Mouse (Mus musculus): Measurements from ENCODE around the gene Fstl4. TPM values are rescaled to one million over a fixed set of nuclear protein-coding genes. Genes with fewer than 3 reads are reported as not detected.

Gene Fstl4
- polyA plus RNA-seq, 1 experiment: 0.05 TPM

- TF ChIP-seq CTCF (conservative IDR thresholded peaks at IDR 0.05; ENCODE audit: insufficient read depth, insufficient read length, low read depth, low read length): no peak
- no peak for TF ChIP-seq POLR2A (IDR thresholded peaks at IDR 0.05; ENCODE audit: low read depth, low read length)
- H3K4me3 ChIP-seq (ENCODE audit: insufficient read depth, low read depth, low read length): no peak overlapping the region
- no peak for DNase-seq
- H3K36me3 ChIP-seq (ENCODE audit: control insufficient read depth, insufficient read depth, low read length): no peaks in the 10 kb centered on the region
- no peaks in the 10 kb centered on the region for H3K27me3 ChIP-seq (replicated peaks; ENCODE audit: control insufficient read depth, insufficient read depth, low read length)
- WGBS: 41% methylated on average over 12 of the region's 12 CpGs
- no peaks in the 10 kb centered on the region for H3K4me1 ChIP-seq (ENCODE audit: control insufficient read depth, insufficient read depth, low read length)
- no peak overlapping the region for H3K27ac ChIP-seq (ENCODE audit: insufficient read depth, low read depth, low read length)
Observed at GRCm38 (mm10) chr11:52939336-52940070, 175.1 kb downstream of the Fstl4 start.

GRCm38 (mm10) chr11:52942967-52943366 lies 178.5 kb downstream of the Fstl4 start:
- Histone ChIP-seq H3K4me1 (ENCODE audit: control insufficient read depth, insufficient read depth, low read length) (no peaks in the 10 kb centered on the region), H3K27ac (ENCODE audit: insufficient read depth, low read depth, low read length) (no peak overlapping the region), H3K4me3 (ENCODE audit: insufficient read depth, low read depth, low read length) (no peak overlapping the region), H3K27me3 (replicated peaks; ENCODE audit: control insufficient read depth, insufficient read depth, low read length) (no peaks in the 10 kb centered on the region), H3K36me3 (ENCODE audit: control insufficient read depth, insufficient read depth, low read length) (no peaks in the 10 kb centered on the region)
- TF ChIP-seq POLR2A (IDR thresholded peaks at IDR 0.05; ENCODE audit: low read depth, low read length) (no peak), CTCF (conservative IDR thresholded peaks at IDR 0.05; ENCODE audit: insufficient read depth, insufficient read length, low read depth, low read length) (no peak)
- DNase-seq: no peak
- 73% methylated on average over 6 of the region's 6 CpGs for WGBS

GRCm38 (mm10) chr11:52954995-52955394 lies 190.6 kb downstream of the Fstl4 start:
- no peaks in the 10 kb centered on the region for H3K36me3 ChIP-seq (ENCODE audit: control insufficient read depth, insufficient read depth, low read length)
- H3K4me3 ChIP-seq (ENCODE audit: insufficient read depth, low read depth, low read length): no peak overlapping the region
- WGBS: 86% methylated on average over 3 of the region's 3 CpGs
- DNase-seq: no peak
- H3K27me3 ChIP-seq (replicated peaks; ENCODE audit: control insufficient read depth, insufficient read depth, low read length): no peaks in the 10 kb centered on the region
- no peak overlapping the region for H3K27ac ChIP-seq (ENCODE audit: insufficient read depth, low read depth, low read length)
- no peak for TF ChIP-seq POLR2A (IDR thresholded peaks at IDR 0.05; ENCODE audit: low read depth, low read length)
- no peak for TF ChIP-seq CTCF (conservative IDR thresholded peaks at IDR 0.05; ENCODE audit: insufficient read depth, insufficient read length, low read depth, low read length)
- no peaks in the 10 kb centered on the region for H3K4me1 ChIP-seq (ENCODE audit: control insufficient read depth, insufficient read depth, low read length)

- TF ChIP-seq CTCF (conservative IDR thresholded peaks at IDR 0.05; ENCODE audit: insufficient read depth, insufficient read length, low read depth, low read length) (no peak), POLR2A (IDR thresholded peaks at IDR 0.05; ENCODE audit: low read depth, low read length) (no peak)
- H3K27ac ChIP-seq (ENCODE audit: insufficient read depth, low read depth, low read length): no peak overlapping the region
- no peaks in the 10 kb centered on the region for H3K27me3 ChIP-seq (replicated peaks; ENCODE audit: control insufficient read depth, insufficient read depth, low read length)
- no peaks in the 10 kb centered on the region for H3K4me1 ChIP-seq (ENCODE audit: control insufficient read depth, insufficient read depth, low read length)
- 57% methylated on average over 9 of the region's 9 CpGs for WGBS
- no peak overlapping the region for H3K4me3 ChIP-seq (ENCODE audit: insufficient read depth, low read depth, low read length)
- no peaks in the 10 kb centered on the region for H3K36me3 ChIP-seq (ENCODE audit: control insufficient read depth, insufficient read depth, low read length)
- no peak for DNase-seq
Observed at GRCm38 (mm10) chr11:52968809-52969208, 204.4 kb downstream of the Fstl4 start.

GRCm38 (mm10) chr11:52970396-52970795 lies 206.0 kb downstream of the Fstl4 start:
- Histone ChIP-seq H3K4me3 (ENCODE audit: insufficient read depth, low read depth, low read length) (no peak overlapping the region), H3K4me1 (ENCODE audit: control insufficient read depth, insufficient read depth, low read length) (no peaks in the 10 kb centered on the region), H3K27ac (ENCODE audit: insufficient read depth, low read depth, low read length) (no peak overlapping the region), H3K36me3 (ENCODE audit: control insufficient read depth, insufficient read depth, low read length) (no peaks in the 10 kb centered on the region), H3K27me3 (replicated peaks; ENCODE audit: control insufficient read depth, insufficient read depth, low read length) (no peaks in the 10 kb centered on the region)
- WGBS: 74% methylated on average over 6 of the region's 6 CpGs
- DNase-seq: no peak
- TF ChIP-seq CTCF (conservative IDR thresholded peaks at IDR 0.05; ENCODE audit: insufficient read depth, insufficient read length, low read depth, low read length): no peak
- no peak for TF ChIP-seq POLR2A (IDR thresholded peaks at IDR 0.05; ENCODE audit: low read depth, low read length)

- Histone ChIP-seq H3K4me1 (ENCODE audit: control insufficient read depth, insufficient read depth, low read length) (no peaks in the 10 kb centered on the region), H3K4me3 (ENCODE audit: insufficient read depth, low read depth, low read length) (no peak overlapping the region), H3K36me3 (ENCODE audit: control insufficient read depth, insufficient read depth, low read length) (no peaks in the 10 kb centered on the region), H3K27ac (ENCODE audit: insufficient read depth, low read depth, low read length) (no peak overlapping the region), H3K27me3 (replicated peaks; ENCODE audit: control insufficient read depth, insufficient read depth, low read length) (no peaks in the 10 kb centered on the region)
- no peak for DNase-seq
- TF ChIP-seq POLR2A (IDR thresholded peaks at IDR 0.05; ENCODE audit: low read depth, low read length): no peak
- TF ChIP-seq CTCF (conservative IDR thresholded peaks at IDR 0.05; ENCODE audit: insufficient read depth, insufficient read length, low read depth, low read length): no peak
- WGBS: 77% methylated on average over 8 of the region's 8 CpGs
Observed at GRCm38 (mm10) chr11:52986986-52987385, 222.6 kb downstream of the Fstl4 start.

- Histone ChIP-seq H3K27me3 (replicated peaks; ENCODE audit: control insufficient read depth, insufficient read depth, low read length) (no peaks in the 10 kb centered on the region), H3K27ac (ENCODE audit: insufficient read depth, low read depth, low read length) (no peak overlapping the region), H3K4me1 (ENCODE audit: control insufficient read depth, insufficient read depth, low read length) (no peaks in the 10 kb centered on the region), H3K4me3 (ENCODE audit: insufficient read depth, low read depth, low read length) (no peak overlapping the region), H3K36me3 (ENCODE audit: control insufficient read depth, insufficient read depth, low read length) (no peaks in the 10 kb centered on the region)
- 89% methylated on average over 5 of the region's 5 CpGs for WGBS
- DNase-seq: no peak
- TF ChIP-seq POLR2A (IDR thresholded peaks at IDR 0.05; ENCODE audit: low read depth, low read length) (no peak), CTCF (conservative IDR thresholded peaks at IDR 0.05; ENCODE audit: insufficient read depth, insufficient read length, low read depth, low read length) (no peak)
Observed at GRCm38 (mm10) chr11:52994688-52995087, 230.3 kb downstream of the Fstl4 start.

Measured in kidney, adult 2 months (tissue).